Mouse (Mus musculus) neutrophil, adult 83 days (primary cell): ENCODE results near the gene Olfr1189. TPM values are rescaled to one million over a fixed set of nuclear protein-coding genes. Genes with fewer than 3 reads are reported as not detected.

Experiments used
- total RNA-seq, 2 experiments: library from RNA; stranded (reverse); gene quantifications; one replicate each; pipeline ENCODE4 v1.2.4; 2023

Olfr1189 gene
- total RNA-seq = not detected

DNA sequence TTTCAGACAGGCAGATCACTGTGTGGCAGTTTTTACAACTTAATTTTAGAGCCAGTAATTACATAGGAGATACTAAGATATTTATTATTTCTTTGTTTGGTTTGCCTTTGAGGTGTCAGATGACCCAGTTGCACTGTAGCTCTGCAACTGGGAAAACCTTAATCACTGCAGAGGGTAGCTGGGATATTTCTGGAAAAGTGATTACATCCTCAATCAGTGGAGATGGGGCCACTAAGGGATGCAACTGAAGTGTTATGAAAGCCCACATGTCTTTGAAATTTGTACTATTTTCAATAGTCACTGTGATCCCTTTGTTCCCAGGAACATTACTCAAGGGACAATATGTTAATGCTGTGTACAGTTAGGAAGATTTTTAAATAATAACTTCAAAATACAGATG lies at the start of gene Olfr1189:
TSS of gene Olfr1189 (plus strand) at position 301 of the 400 bp plus-strand sequence.

DNA sequence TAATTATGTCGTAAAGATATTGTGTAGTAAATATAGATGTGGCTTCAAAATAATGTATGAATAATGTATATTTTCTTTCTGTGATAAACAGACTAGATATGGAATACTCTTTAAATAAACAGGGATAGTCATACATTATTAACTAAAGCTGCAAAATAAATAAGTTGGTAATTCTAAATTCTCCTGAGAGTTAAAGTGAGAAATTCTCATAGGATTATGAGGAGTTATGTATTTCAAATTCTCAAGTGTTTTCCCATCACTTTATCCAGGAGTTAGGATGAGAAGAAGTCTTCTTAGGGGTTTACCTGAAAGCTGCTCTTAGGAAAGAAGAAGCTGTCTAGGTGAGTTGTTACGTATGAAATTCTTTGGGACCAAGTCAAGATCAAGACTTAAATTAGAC lies 29.6 kb upstream of the Olfr1189 start, which contains the start of gene Olfr1188:
TSS of gene Olfr1188 (plus strand) at position 301 of the 400 bp plus-strand sequence.

DNA sequence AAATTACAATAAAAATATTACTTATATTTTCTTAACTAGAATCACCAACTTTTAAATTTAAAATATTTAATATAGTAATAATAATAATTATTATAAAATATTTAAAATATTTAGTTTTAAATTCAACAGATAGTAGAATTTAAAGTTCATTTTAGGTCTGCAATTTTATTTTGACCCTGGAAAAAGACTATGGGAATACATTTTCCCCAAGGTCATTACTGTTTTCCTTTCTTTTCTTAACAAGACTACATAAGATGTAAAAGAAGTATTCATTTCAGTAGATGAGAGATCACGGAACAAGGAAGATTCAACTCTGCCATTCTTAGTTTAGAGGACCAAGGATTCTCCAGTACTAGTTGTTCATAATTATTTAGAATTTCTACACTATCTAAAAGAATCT lies 54.0 kb downstream of the Olfr1189 start, which contains the start of gene Olfr1191-ps1:
TSS of gene Olfr1191-ps1 (plus strand) at position 301 of the 400 bp plus-strand sequence.

Other genes starting within 250 kb of the Olfr1189 start
- gene Olfr1176, start 249.7 kb upstream of the Olfr1189 start, total RNA-seq = not detected
- gene Olfr1177-ps, start 240.0 kb upstream of the Olfr1189 start, total RNA-seq = not detected
- gene Olfr1178, start 199.4 kb upstream of the Olfr1189 start, total RNA-seq = not detected
- not detected for gene Olfr1179, start 180.0 kb upstream of the Olfr1189 start, total RNA-seq
- not detected for gene Olfr1180, start 167.3 kb upstream of the Olfr1189 start, total RNA-seq
- not detected for gene Olfr1181, start 160.3 kb upstream of the Olfr1189 start, total RNA-seq
- not detected for gene Gm13757, start 137.3 kb upstream of the Olfr1189 start, total RNA-seq
- gene Olfr1183, start 131.6 kb upstream of the Olfr1189 start, total RNA-seq = not detected
- not detected for gene Olfr1184, start 102.9 kb upstream of the Olfr1189 start, total RNA-seq
- not detected for gene Olfr1185-ps1, start 93.1 kb upstream of the Olfr1189 start, total RNA-seq
- not detected for gene Olfr1186, start 67.9 kb upstream of the Olfr1189 start, total RNA-seq
- gene Olfr1188, start 29.5 kb upstream of the Olfr1189 start, total RNA-seq = not detected
- under 1 TPM; 0.04 to 0.18 TPM for gene Olfr1191-ps1, start 54.1 kb downstream of the Olfr1189 start, total RNA-seq
- gene Olfr1192-ps1, start 62.1 kb downstream of the Olfr1189 start, total RNA-seq = not detected
- not detected for gene Olfr1193, start 89.2 kb downstream of the Olfr1189 start, total RNA-seq
- gene Olfr1195, start 102.7 kb downstream of the Olfr1189 start, total RNA-seq = not detected
- gene Olfr1196, start 118.1 kb downstream of the Olfr1189 start, total RNA-seq = not detected
- not detected for gene Olfr1197, start 145.9 kb downstream of the Olfr1189 start, total RNA-seq
- gene Olfr1198, start 164.9 kb downstream of the Olfr1189 start, total RNA-seq = not detected
- not detected for gene Olfr1199, start 174.0 kb downstream of the Olfr1189 start, total RNA-seq
- gene Olfr1200, start 184.0 kb downstream of the Olfr1189 start, total RNA-seq = not detected
- gene Olfr1201, start 206.6 kb downstream of the Olfr1189 start, total RNA-seq = not detected
- gene Olfr1202, start 228.0 kb downstream of the Olfr1189 start, total RNA-seq = not detected
- gene Olfr1205, start 243.3 kb downstream of the Olfr1189 start, total RNA-seq = not detected